Mouse (Mus musculus): Measurements from ENCODE around the gene Zfp60. TPM values are rescaled to one million over a fixed set of nuclear protein-coding genes. Genes with fewer than 3 reads are reported as not detected.
"Not testable (repeated sequence)": the region's sequence is repeated elsewhere in the genome, so short reads cannot be mapped to it uniquely, and the experiment has no call there.

The Zfp60 gene
- polyA plus RNA-seq, 1 experiment: 8.3 TPM

- TF ChIP-seq CTCF (IDR thresholded peaks at IDR 0.05; ENCODE audit: low read depth, low read length) (no peak), POLR2A (IDR thresholded peaks at IDR 0.05; ENCODE audit: borderline replicate concordance, low read depth, low read length) (no peak)
- Histone ChIP-seq H3K4me1 (ENCODE audit: control insufficient read depth, insufficient read depth, low read length) (no peaks in the 10 kb centered on the region), H3K4me3 (ENCODE audit: insufficient read depth, low read length) (no peak overlapping the region), H3K27ac (ENCODE audit: insufficient read depth, low read depth, low read length) (no peak overlapping the region)
Observed at GRCm38 (mm10) chr7:27765176-27765886, 34.1 kb downstream of the Zfp60 start.

DNA sequence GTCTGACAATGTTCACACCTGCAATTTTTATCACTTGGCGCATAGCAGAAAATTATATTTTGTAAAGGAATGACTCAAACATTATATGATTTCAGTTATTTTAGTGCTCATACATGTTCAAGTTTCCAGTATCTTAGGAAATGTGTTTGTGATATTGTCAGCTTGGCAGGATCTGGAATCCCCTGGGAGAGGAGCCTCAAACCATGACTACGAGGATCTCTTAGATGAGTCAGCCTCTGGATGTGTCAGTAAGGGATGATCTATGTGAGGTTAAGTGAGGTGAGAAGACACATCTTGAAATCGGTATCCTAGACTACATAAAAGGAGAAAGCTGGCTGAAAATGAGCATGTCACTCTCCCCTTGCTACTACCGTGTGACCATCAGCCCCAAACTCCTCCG, 58.1 kb downstream of the Zfp60 start:
- no peaks in the 10 kb centered on the region for H3K4me1 ChIP-seq (ENCODE audit: control insufficient read depth, insufficient read depth, low read length)
- no peak overlapping the region for H3K4me3 ChIP-seq (ENCODE audit: insufficient read depth, low read length)
- H3K27ac ChIP-seq (ENCODE audit: insufficient read depth, low read depth, low read length): no peak overlapping the region
- TF ChIP-seq POLR2A (IDR thresholded peaks at IDR 0.05; ENCODE audit: borderline replicate concordance, low read depth, low read length) (no peak), CTCF (IDR thresholded peaks at IDR 0.05; ENCODE audit: low read depth, low read length) (no peak)

DNA sequence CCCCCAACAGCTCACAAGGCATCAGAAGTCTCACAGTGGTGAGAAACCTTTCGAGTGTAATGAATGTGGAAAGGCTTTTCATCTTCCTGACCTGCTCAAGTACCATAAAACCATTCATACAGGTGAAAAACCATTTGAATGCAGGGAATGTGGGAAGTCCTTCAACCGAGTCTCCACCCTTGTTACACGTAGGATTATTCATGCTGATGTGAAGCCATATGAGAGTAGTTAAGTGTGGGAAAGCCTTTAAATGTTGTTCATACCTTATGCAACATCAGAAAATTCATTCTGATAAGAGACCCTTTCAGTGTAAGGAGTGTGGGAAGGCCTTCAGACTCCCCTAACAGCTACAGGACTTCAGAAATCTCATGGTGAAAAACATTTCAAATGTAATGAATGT, 62.7 kb downstream of the Zfp60 start:
- H3K4me3 ChIP-seq (ENCODE audit: insufficient read depth, low read length); H3K27ac ChIP-seq (ENCODE audit: insufficient read depth, low read depth, low read length); H3K4me1 ChIP-seq (ENCODE audit: control insufficient read depth, insufficient read depth, low read length): not testable (repeated sequence)

DNA sequence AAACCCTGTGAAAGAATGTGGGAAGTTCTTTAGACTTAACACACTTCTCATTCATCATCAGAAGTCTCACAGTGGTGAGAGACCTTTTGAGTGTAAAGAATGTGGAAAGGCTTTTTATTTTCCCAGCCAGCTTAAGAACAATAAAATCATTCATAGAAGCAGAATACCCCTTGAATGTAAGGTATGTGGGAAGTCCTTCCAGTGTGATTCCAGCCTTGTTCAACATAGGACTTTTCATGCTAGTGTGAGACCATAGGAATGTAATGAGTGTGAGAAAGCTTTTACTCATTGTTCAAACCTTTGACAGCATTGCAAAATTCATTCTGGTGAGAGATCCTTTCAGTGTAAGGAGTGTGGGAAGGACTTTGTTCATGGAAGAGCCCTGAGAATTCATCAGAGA, 63.4 kb downstream of the Zfp60 start:
- TF ChIP-seq POLR2A (IDR thresholded peaks at IDR 0.05; ENCODE audit: borderline replicate concordance, low read depth, low read length) (no peak), CTCF (IDR thresholded peaks at IDR 0.05; ENCODE audit: low read depth, low read length) (no peak)
- Histone ChIP-seq H3K27ac (ENCODE audit: insufficient read depth, low read depth, low read length) (no peak overlapping the region), H3K4me1 (ENCODE audit: control insufficient read depth, insufficient read depth, low read length) (no peaks in the 10 kb centered on the region), H3K4me3 (ENCODE audit: insufficient read depth, low read length) (no peak overlapping the region)

DNA sequence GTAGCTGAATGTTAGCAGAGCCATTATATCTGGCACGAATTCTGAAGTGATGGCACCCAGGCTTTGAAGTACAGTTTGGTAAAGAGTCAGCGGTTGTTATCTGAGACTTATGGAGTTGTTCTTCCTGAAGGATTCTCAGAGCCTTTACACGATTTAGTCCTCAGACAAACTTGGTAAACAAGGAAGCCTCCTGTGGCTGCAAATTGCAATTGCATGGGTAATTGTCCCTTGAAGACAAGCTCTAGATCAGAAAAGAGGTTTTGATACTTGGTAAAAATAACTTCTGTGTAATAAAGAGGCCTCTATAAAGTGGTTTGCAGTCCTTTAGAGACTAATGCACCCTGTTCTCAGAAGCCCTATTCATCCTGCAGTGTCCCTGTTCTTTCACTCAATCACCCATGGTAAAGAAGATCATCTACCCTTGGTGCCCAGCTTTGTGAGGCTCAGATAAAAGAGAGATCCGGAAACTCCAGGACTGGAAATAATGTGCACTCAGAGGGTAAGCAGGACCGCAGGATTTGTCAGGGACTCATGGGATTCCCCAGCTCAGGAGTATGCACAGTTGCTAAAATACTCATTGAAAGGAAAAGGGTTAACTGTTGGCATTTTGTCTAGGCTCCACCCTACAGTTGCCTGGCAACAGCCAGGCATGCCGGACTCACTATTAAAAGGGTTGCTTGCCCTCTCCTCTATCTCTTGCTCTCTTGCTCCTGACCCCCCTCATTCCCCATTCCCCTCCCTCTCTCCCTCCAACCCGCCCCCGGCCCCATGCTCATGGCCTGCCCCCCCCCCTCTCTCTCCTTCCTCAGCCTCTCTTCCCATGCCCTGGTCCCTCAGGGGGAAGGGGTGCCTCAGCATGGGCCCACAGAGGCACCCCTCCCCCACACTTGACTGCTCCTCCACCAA, 67.0 kb downstream of the Zfp60 start:
- H3K4me1 ChIP-seq (ENCODE audit: control insufficient read depth, insufficient read depth, low read length): no peaks in the 10 kb centered on the region
- H3K27ac ChIP-seq (ENCODE audit: insufficient read depth, low read depth, low read length): no peak overlapping the region
- no peak for TF ChIP-seq POLR2A (IDR thresholded peaks at IDR 0.05; ENCODE audit: borderline replicate concordance, low read depth, low read length)
- no peak for TF ChIP-seq CTCF (IDR thresholded peaks at IDR 0.05; ENCODE audit: low read depth, low read length)

DNA sequence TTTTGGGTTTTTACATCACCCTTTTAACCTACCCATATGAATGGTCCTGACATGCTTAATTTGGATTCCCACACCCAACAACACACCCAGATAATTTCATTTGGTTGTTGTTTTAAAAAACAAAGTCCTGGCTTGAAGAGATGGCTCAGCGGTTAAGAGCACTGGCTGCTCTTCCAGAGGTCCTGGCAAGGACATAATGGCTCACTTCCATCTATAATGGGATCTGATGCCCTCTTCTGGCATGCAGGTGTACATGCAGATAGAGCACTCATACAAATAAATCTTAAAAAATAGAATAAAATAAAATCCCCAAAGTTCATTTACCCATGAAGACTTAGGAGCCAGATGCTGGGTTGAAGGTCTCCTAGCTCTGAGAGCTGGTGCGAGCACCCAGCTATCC, 69.9 kb downstream of the Zfp60 start:
- TF ChIP-seq CTCF (IDR thresholded peaks at IDR 0.05; ENCODE audit: low read depth, low read length) (no peak), POLR2A (IDR thresholded peaks at IDR 0.05; ENCODE audit: borderline replicate concordance, low read depth, low read length) (no peak)
- no peak overlapping the region for H3K4me3 ChIP-seq (ENCODE audit: insufficient read depth, low read length)
- H3K27ac ChIP-seq (ENCODE audit: insufficient read depth, low read depth, low read length): no peak overlapping the region

More for the DNA sequence above, 67.0 kb downstream of the Zfp60 start:
- H3K4me3 ChIP-seq (ENCODE audit: insufficient read depth, low read length): no peak overlapping the region

GRCm38 (mm10) chr7:27802986-27803385, 71.8 kb downstream of the Zfp60 start:
- H3K4me1 ChIP-seq (ENCODE audit: control insufficient read depth, insufficient read depth, low read length): 0 out of 2 replicates have a peak, but pooled peaks cover 5% of the 10 kb centered on the region
- TF ChIP-seq CTCF (IDR thresholded peaks at IDR 0.05; ENCODE audit: low read depth, low read length): no peak
- TF ChIP-seq POLR2A (IDR thresholded peaks at IDR 0.05; ENCODE audit: borderline replicate concordance, low read depth, low read length): no peak
- H3K27ac ChIP-seq (ENCODE audit: insufficient read depth, low read depth, low read length): no peak overlapping the region
- H3K4me3 ChIP-seq (ENCODE audit: insufficient read depth, low read length): no peak overlapping the region

More for the DNA sequence above, 69.9 kb downstream of the Zfp60 start:
- 0 out of 2 replicates have a peak, but pooled peaks cover 4% of the 10 kb centered on the region for H3K4me1 ChIP-seq (ENCODE audit: control insufficient read depth, insufficient read depth, low read length)

Other genes with a start within 250 kb of the Zfp60 start
- gene Sertad1, start 244.5 kb upstream of the Zfp60 start, polyA plus RNA-seq (2012; ENCODE audit: insufficient read depth, insufficient read length, missing spikeins): 22.1 and 24.7 TPM in 2 replicates
- gene Prx, start 232.1 kb upstream of the Zfp60 start, polyA plus RNA-seq (2012; ENCODE audit: insufficient read depth, insufficient read length, missing spikeins): 0.57 and 0.68 TPM in 2 replicates
- gene Hipk4, start 208.1 kb upstream of the Zfp60 start, polyA plus RNA-seq (2012; ENCODE audit: insufficient read depth, insufficient read length, missing spikeins): 0.43 TPM in 1 of 2 replicates, not detected in the other
- gene Pld3, start 178.2 kb upstream of the Zfp60 start, polyA plus RNA-seq (2012; ENCODE audit: insufficient read depth, insufficient read length, missing spikeins): 397 TPM in 2 replicates
- 53.6 and 59.8 TPM in 2 replicates for gene 2310022A10Rik, start 178.2 kb upstream of the Zfp60 start, polyA plus RNA-seq (2012; ENCODE audit: insufficient read depth, insufficient read length, missing spikeins)
- 67.1 and 83.5 TPM in 2 replicates for gene Akt2, start 139.8 kb upstream of the Zfp60 start, polyA plus RNA-seq (2012; ENCODE audit: insufficient read depth, insufficient read length, missing spikeins)
- not detected in 2 replicates for gene Ttc9b, start 77.5 kb upstream of the Zfp60 start, polyA plus RNA-seq (2012; ENCODE audit: insufficient read depth, insufficient read length, missing spikeins)
- gene Map3k10, start 56.8 kb upstream of the Zfp60 start, polyA plus RNA-seq (2012; ENCODE audit: insufficient read depth, insufficient read length, missing spikeins): 12.2 and 12.6 TPM in 2 replicates
- gene Zfp607b, start 42.0 kb upstream of the Zfp60 start, polyA plus RNA-seq (2012; ENCODE audit: insufficient read depth, insufficient read length, missing spikeins): 4.8 and 5.6 TPM in 2 replicates
- 8.5 and 9.0 TPM in 2 replicates for gene Zfp626, start 75.8 kb downstream of the Zfp60 start, polyA plus RNA-seq (2012; ENCODE audit: insufficient read depth, insufficient read length, missing spikeins)
- 2.7 and 3.1 TPM in 2 replicates for gene Zfp59, start 107.2 kb downstream of the Zfp60 start, polyA plus RNA-seq (2012; ENCODE audit: insufficient read depth, insufficient read length, missing spikeins)
- 6.5 and 7.8 TPM in 2 replicates for gene Zfp607a, start 126.1 kb downstream of the Zfp60 start, polyA plus RNA-seq (2012; ENCODE audit: insufficient read depth, insufficient read length, missing spikeins)
- gene Zfp974, start 198.1 kb downstream of the Zfp60 start, polyA plus RNA-seq (2012; ENCODE audit: insufficient read depth, insufficient read length, missing spikeins): 8.4 and 9.4 TPM in 2 replicates
- 14.6 and 19.0 TPM in 2 replicates for gene Zfp780b, start 247.8 kb downstream of the Zfp60 start, polyA plus RNA-seq (2012; ENCODE audit: insufficient read depth, insufficient read length, missing spikeins)